Mouse (Mus musculus) liver, embryonic 12.5 days (tissue): Measurements from ENCODE around the gene Nlk. TPM values are rescaled to one million over a fixed set of nuclear protein-coding genes. Genes with fewer than 3 reads are reported as not detected.

Experiments used
- ATAC-seq: fragments of 200-750 bp; cut with Nextera tagmentation; 2 replicates; pipeline ENCODE4 v1.8.0; 2017; ENCODE audit warnings: moderate number of reproducible peaks, mild to moderate bottlenecking, moderate library complexity
- H3K27ac ChIP-seq: fragments of 300-500 bp; sonication (generic); 2 replicates; pipeline ENCODE4 v1.5.1; 2016; ENCODE audit warnings: mild to moderate bottlenecking
- H3K27me3 ChIP-seq: fragments of 300-500 bp; sonication (generic); replicated peaks from 2 replicates; pipeline ENCODE4 v1.6.1; 2016; ENCODE audit warnings: mild to moderate bottlenecking, moderate library complexity
- H3K36me3 ChIP-seq: fragments of 300-500 bp; sonication (generic); 2 replicates; pipeline ENCODE4 v1.6.1; 2016; ENCODE audit warnings: mild to moderate bottlenecking, moderate library complexity
- H3K4me1 ChIP-seq: fragments of 300-500 bp; sonication (generic); 2 replicates; pipeline ENCODE4 v1.6.1; 2016
- H3K4me2 ChIP-seq: fragments of 300-500 bp; sonication (generic); 2 replicates; pipeline ENCODE4 v1.6.1; 2016; ENCODE audit warnings: mild to moderate bottlenecking, moderate library complexity
- H3K4me3 ChIP-seq: fragments of 300-500 bp; sonication (generic); 2 replicates; pipeline ENCODE4 v1.5.1; 2016; ENCODE audit warnings: mild to moderate bottlenecking, moderate library complexity
- H3K9ac ChIP-seq: fragments of 300-500 bp; sonication (generic); 2 replicates; pipeline ENCODE4 v1.6.1; 2016; ENCODE audit warnings: mild to moderate bottlenecking, moderate library complexity
- H3K9me3 ChIP-seq: fragments of 300-500 bp; sonication (generic); replicated peaks from 2 replicates; pipeline ENCODE4 v1.6.1; 2016; ENCODE audit warnings: mild to moderate bottlenecking, moderate library complexity
- WGBS: fragments of 180-500 bp; shearing (Covaris S2); methylation state at CpG from one replicate; pipeline ENCODE4 v1.1.7; 2016; ENCODE audit not compliant: insufficient replicate concordance; 5-methylcytosine and 5-hydroxymethylcytosine counted together
- polyA plus RNA-seq: library from polyadenylated mRNA; unstranded; fragments of >200 nt; fragmentation: Nextera tagmentation; extraction: Ambion mirVana; gene quantifications from 2 replicates; pipeline ENCODE4 v1.2.1, GENCODE M21; 2016

Nlk gene
- polyA plus RNA-seq, 1 experiment from 2014 or later, result 8.6 TPM

GRCm38 (mm10) chr11:78557241-78557640, 139.9 kb downstream of the Nlk start:
- ATAC-seq, result no peak
- Histone ChIP-seq H3K9me3 (0 out of 2 replicates have a peak, but pooled peaks cover 4% of the 10 kb centered on the region), H3K36me3 (no peaks in the 10 kb centered on the region), H3K9ac (no peak overlapping the region), H3K4me2 (no peak overlapping the region), H3K27me3 (no peaks in the 10 kb centered on the region), H3K4me3 (no peak overlapping the region), H3K4me1 (peaks cover 15% of the 10 kb centered on the region), H3K27ac (no peak overlapping the region)
- 56% methylated on average over 8 of the region's 8 CpGs for WGBS

- Histone ChIP-seq H3K9ac (no peak overlapping the region), H3K27ac (no peak overlapping the region), H3K36me3 (no peaks in the 10 kb centered on the region), H3K4me3 (no peak overlapping the region), H3K4me2 (no peak overlapping the region), H3K9me3 (0 out of 2 replicates have a peak, but pooled peaks cover 4% of the 10 kb centered on the region), H3K4me1 (peaks cover 20% of the 10 kb centered on the region), H3K27me3 (no peaks in the 10 kb centered on the region)
- no peak for ATAC-seq
- WGBS, result 51% methylated on average over 4 of the region's 4 CpGs
Measured at GRCm38 (mm10) chr11:78556070-78556469, 141.1 kb downstream of the Nlk start.

DNA sequence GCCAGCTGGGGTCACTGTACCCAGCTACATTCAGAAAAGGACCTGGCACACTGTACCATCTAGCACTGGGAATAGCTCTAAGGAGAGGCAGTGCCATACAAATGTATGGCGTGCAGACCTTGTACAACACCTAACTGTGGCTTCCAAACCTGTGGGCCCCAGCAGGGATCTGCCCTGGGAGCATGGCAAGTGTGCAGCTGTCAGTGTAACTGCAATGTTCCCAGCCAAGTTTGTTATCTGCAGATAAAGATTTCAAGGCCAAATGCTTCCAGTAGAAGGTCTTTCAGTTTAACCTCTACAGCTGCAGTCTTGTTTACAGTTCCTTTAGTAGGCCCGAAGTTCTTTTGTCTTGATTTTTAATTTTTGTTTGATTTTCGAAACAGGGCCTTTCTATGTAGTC, 141.6 kb downstream of the Nlk start:
- 57% methylated on average over 3 of the region's 3 CpGs for WGBS
- no peak for ATAC-seq
- Histone ChIP-seq H3K27me3 (no peaks in the 10 kb centered on the region), H3K27ac (peak overlapping the region; percentile 48; the same call in 1 of the 2 replicates), H3K9ac (no peak overlapping the region), H3K4me2 (no peak overlapping the region), H3K4me1 (peaks cover 23% of the 10 kb centered on the region), H3K36me3 (no peaks in the 10 kb centered on the region), H3K9me3 (0 out of 2 replicates have a peak, but pooled peaks cover 4% of the 10 kb centered on the region), H3K4me3 (no peak overlapping the region)

- Histone ChIP-seq H3K27me3 (no peaks in the 10 kb centered on the region), H3K9me3 (0 out of 2 replicates have a peak, but pooled peaks cover 4% of the 10 kb centered on the region), H3K9ac (peak overlapping the region; percentile 65), H3K27ac (peak overlapping the region; percentile 67), H3K4me2 (peak overlapping the region; percentile 91), H3K4me1 (peaks cover 53% of the 10 kb centered on the region), H3K36me3 (peaks cover 8% of the 10 kb centered on the region; the same call in 1 of the 2 replicates), H3K4me3 (peak overlapping the region; percentile 83)
- 25% methylated on average over 6 of the region's 6 CpGs for WGBS
- peak; percentile 7; the same call in 1 of the 2 replicates for ATAC-seq
Measured at GRCm38 (mm10) chr11:78551059-78551398, 146.1 kb downstream of the Nlk start.

GRCm38 (mm10) chr11:78550168-78551058, 146.8 kb downstream of the Nlk start, which contains the start of gene Tmem97:
Gene Tmem97 (minus strand): TSS chr11:78550777.
- Histone ChIP-seq H3K4me1 (peaks cover 53% of the 10 kb centered on the region), H3K4me2 (peak within 1 kb of the TSS; percentile 91), H3K27ac (peak within 1 kb of the TSS; percentile 84), H3K4me3 (peak within 1 kb of the TSS; percentile 83), H3K9me3 (0 out of 2 replicates have a peak, but pooled peaks cover 4% of the 10 kb centered on the region), H3K9ac (peak within 1 kb of the TSS; percentile 84), H3K36me3 (peaks cover 14% of the 10 kb centered on the region), H3K27me3 (no peaks in the 10 kb centered on the region)
- ATAC-seq, result peak; percentile 100
- WGBS, result under 1% methylated on average over 60 of the region's 60 CpGs

DNA sequence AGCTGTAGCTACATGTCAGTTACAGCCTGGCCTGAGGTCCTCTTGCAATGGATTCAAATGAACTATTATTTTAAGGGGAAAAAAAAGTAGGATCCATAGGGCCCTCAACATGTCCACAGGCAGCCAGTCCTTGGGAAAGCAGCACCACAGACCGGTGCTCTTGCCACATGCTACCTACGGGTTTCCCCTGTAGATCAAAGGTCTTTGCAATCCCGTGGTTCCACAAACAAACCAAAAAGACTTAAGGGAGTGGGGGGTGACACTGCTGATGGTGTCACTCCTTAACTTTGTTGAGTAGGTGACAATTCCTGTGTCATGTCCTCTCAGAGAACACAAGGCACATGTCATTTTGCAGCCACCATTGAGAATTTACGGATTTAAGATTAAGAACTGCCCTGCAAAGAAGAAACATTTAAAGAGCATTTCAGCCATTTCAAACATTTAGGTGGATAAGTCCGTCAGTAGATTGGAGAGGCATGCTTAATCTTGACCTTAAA, 147.6 kb downstream of the Nlk start:
- peak overlapping the region; percentile 84 for H3K9ac ChIP-seq
- 0 out of 2 replicates have a peak, but pooled peaks cover 4% of the 10 kb centered on the region for H3K9me3 ChIP-seq
- peak overlapping the region; percentile 83 for H3K4me3 ChIP-seq
- H3K36me3 ChIP-seq, result peaks cover 23% of the 10 kb centered on the region
- H3K27ac ChIP-seq, result peak overlapping the region; percentile 84
- no peak for ATAC-seq
- peak overlapping the region; percentile 91 for H3K4me2 ChIP-seq
- no peaks in the 10 kb centered on the region for H3K27me3 ChIP-seq
- WGBS, result 3% methylated on average over 5 of the region's 5 CpGs
- H3K4me1 ChIP-seq, result peaks cover 56% of the 10 kb centered on the region

DNA sequence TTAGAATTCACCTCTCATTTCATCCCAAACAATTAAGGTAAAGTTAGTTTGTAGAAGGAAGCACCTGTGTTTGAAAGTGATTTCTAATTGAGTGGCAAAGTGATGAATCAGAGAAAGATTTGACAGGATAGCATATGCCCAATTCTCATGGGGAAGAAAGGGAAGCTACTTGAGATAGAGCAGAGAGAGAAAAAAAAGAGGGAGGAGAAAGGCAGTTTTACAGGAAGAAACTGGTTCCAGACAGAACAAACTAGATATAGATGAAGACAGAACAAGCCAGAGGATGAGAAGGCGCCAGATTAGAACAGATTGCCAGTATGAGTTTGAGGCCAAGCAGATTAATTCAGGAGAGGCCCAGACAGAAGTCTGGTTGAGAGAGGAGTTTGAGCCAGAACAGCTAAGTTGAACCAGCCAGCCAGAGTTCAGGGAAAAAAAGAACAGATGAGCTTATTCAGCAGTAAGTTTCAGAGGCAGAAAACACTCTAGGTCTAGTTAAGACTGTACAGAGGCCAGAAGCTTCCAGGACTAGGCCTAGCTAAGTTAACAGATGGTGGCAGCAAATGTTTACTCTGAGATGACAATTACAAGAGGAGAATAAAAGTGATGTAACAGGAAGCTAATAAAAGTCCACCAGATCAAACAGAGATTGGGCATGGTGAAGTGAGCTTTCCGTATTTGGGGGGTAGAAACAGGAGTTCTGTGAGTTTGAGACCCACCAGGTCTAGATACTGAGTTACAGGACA, 149.3 kb downstream of the Nlk start:
- Histone ChIP-seq H3K36me3 (peaks cover 38% of the 10 kb centered on the region), H3K4me2 (peak overlapping the region; percentile 91), H3K9ac (no peak overlapping the region), H3K27ac (peak overlapping the region; percentile 32; the same call in 1 of the 2 replicates), H3K9me3 (no peaks in the 10 kb centered on the region), H3K4me3 (no peak overlapping the region), H3K27me3 (no peaks in the 10 kb centered on the region), H3K4me1 (peaks cover 56% of the 10 kb centered on the region)
- no peak for ATAC-seq
- 64% methylated on average over 2 of the region's 2 CpGs for WGBS

DNA sequence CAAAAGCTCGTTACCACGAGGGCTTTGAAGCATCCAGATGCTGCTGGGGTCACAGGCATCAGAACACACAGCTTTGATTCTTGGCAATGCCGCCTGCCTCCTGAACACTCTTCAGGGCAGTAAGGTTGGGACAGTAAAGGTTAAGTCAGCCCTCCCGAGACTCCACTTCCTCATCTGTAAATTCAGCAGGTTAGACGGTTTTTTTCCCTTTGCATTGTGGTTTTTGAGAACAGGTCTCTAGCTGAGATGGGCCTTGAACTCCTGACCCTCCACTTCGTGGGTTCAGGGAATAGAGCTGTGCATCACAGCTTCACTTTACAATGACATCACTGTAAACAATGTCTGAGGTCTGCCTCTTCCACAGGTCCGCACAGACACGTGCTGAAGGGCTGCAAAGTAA, 152.0 kb downstream of the Nlk start:
- H3K4me2 ChIP-seq, result no peak overlapping the region
- 39% methylated on average over 8 of the region's 8 CpGs for WGBS
- H3K36me3 ChIP-seq, result peaks cover 63% of the 10 kb centered on the region
- H3K27ac ChIP-seq, result no peak overlapping the region
- ATAC-seq, result no peak
- no peaks in the 10 kb centered on the region for H3K27me3 ChIP-seq
- H3K4me3 ChIP-seq, result no peak overlapping the region
- peaks cover 48% of the 10 kb centered on the region for H3K4me1 ChIP-seq
- H3K9ac ChIP-seq, result no peak overlapping the region
- H3K9me3 ChIP-seq, result no peaks in the 10 kb centered on the region

- no peak for ATAC-seq
- Histone ChIP-seq H3K27ac (no peak overlapping the region), H3K9me3 (no peaks in the 10 kb centered on the region), H3K4me2 (no peak overlapping the region), H3K9ac (no peak overlapping the region), H3K4me1 (peaks cover 42% of the 10 kb centered on the region), H3K27me3 (no peaks in the 10 kb centered on the region), H3K36me3 (peaks cover 69% of the 10 kb centered on the region), H3K4me3 (no peak overlapping the region)
- 83% methylated on average over 7 of the region's 7 CpGs for WGBS
Measured at GRCm38 (mm10) chr11:78544449-78545111, 152.6 kb downstream of the Nlk start.

DNA sequence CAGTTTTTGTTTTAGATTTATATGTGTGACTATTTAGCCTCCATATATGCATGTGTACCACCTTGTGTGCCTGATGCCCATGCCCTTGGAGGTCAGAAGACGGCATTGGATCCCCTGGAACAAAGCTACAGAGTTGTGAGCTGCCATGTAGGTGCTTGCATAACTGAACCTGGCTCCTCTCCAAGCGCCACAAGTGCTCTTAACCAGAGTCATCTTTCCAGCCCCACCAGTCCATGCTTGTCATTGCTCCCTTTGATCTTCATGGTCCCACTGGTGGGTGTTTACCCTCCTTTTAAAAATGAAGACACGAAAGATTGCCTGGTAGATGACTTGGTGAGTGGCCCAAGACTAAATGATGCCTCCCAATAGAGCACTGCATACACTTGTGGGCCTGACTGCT, 156.8 kb downstream of the Nlk start:
- no peak overlapping the region for H3K27ac ChIP-seq
- ATAC-seq, result no peak
- no peak overlapping the region for H3K4me3 ChIP-seq
- H3K36me3 ChIP-seq, result peaks cover 68% of the 10 kb centered on the region
- H3K9me3 ChIP-seq, result no peaks in the 10 kb centered on the region
- WGBS, result 74% methylated on average over 3 of the region's 3 CpGs
- H3K4me1 ChIP-seq, result peaks cover 35% of the 10 kb centered on the region
- no peaks in the 10 kb centered on the region for H3K27me3 ChIP-seq
- H3K4me2 ChIP-seq, result no peak overlapping the region
- H3K9ac ChIP-seq, result no peak overlapping the region

GRCm38 (mm10) chr11:78536690-78537084, 160.5 kb downstream of the Nlk start:
- H3K9me3 ChIP-seq, result no peaks in the 10 kb centered on the region
- H3K4me2 ChIP-seq, result peak overlapping the region; percentile 83
- WGBS, result 2% methylated on average over 14 of the region's 14 CpGs
- peak overlapping the region; percentile 81 for H3K4me3 ChIP-seq
- peak overlapping the region; percentile 89 for H3K27ac ChIP-seq
- H3K27me3 ChIP-seq, result no peaks in the 10 kb centered on the region
- H3K36me3 ChIP-seq, result peaks cover 33% of the 10 kb centered on the region
- ATAC-seq, result no peak
- peak overlapping the region; percentile 88 for H3K9ac ChIP-seq
- peaks cover 35% of the 10 kb centered on the region for H3K4me1 ChIP-seq
